Mouse (Mus musculus) ES-Bruce4 (cell line): ENCODE measurements at regions not wholly inside any gene's neighbourhood (a gene's known extent, or its start where the extent isn't known, plus 50 kb on each side); places are given as distances from the start of the nearest gene placed in this dataset.

Experiments
- H3K27ac ChIP-seq: 2 replicates; pipeline ENCODE4 v1.5.1; 2012; ENCODE audit warnings: low read length, inconsistent platforms; ENCODE audit not compliant: insufficient read depth
- H3K27me3 ChIP-seq: 2 replicates; pipeline ENCODE4 v1.6.1; 2012; ENCODE audit warnings: mild to moderate bottlenecking, low read length, inconsistent platforms; ENCODE audit not compliant: control insufficient read depth, poor library complexity, insufficient read depth, severe bottlenecking
- H3K36me3 ChIP-seq: 2 replicates; pipeline ENCODE4 v1.6.1; 2012; ENCODE audit warnings: inconsistent platforms, mild to moderate bottlenecking, low read length, moderate library complexity; ENCODE audit not compliant: control insufficient read depth, poor library complexity, insufficient read depth, severe bottlenecking
- H3K4me1 ChIP-seq: one replicate; pipeline ENCODE4 v1.8.1; 2011; ENCODE audit warnings: low read length; ENCODE audit not compliant: control insufficient read depth, insufficient read depth
- H3K4me3 ChIP-seq: 2 replicates; pipeline ENCODE4 v1.5.1; 2011; ENCODE audit warnings: low read depth, mild to moderate bottlenecking, low read length
- H3K9ac ChIP-seq: 2 replicates; pipeline ENCODE4 v1.6.1; 2012; ENCODE audit warnings: low read depth, mild to moderate bottlenecking, inconsistent platforms; ENCODE audit not compliant: poor library complexity, severe bottlenecking
- H3K9me3 ChIP-seq: replicated peaks from 2 replicates; pipeline ENCODE4 v1.6.1; 2012; ENCODE audit warnings: mild to moderate bottlenecking, low read length, inconsistent platforms; ENCODE audit not compliant: control insufficient read depth, poor library complexity, insufficient read depth, severe bottlenecking
- CTCF ChIP-seq: IDR thresholded peaks from one replicate; pipeline ENCODE4 v1.8.1; 2011; ENCODE audit warnings: low read depth, low read length
- EP300 ChIP-seq: IDR thresholded peaks from 2 replicates; pipeline ENCODE4 v1.6.1; 2011; ENCODE audit warnings: low read depth, low read length; ENCODE audit not compliant: insufficient read depth
- POLR2A ChIP-seq: IDR thresholded peaks from one replicate; pipeline ENCODE4 v1.8.1; 2011; ENCODE audit warnings: low read length; ENCODE audit not compliant: insufficient read depth

DNA sequence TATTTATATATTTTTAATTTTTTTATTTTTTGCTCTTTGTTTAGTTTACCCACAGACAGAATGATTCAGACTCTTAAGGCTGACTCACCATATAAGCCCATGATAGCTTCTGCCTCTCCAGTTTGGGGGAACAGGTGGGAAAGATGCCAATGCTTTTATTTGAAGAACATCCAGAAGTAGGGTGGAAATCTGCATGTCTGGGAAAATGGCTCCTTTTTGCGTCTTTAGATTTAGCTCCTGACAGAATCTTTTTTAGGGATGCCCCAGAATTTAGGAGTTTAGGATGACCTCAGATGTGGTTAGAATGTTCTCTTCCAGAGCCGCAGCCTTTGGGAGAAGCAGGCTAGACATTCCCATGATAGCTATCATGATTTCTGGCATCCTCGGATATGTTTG is 167.9 kb upstream of the Tgfbr2 start:
- no peaks in the 10 kb centered on the region for H3K4me1 ChIP-seq
- H3K27me3 ChIP-seq = no peaks in the 10 kb centered on the region
- no peak for TF ChIP-seq POLR2A

DNA sequence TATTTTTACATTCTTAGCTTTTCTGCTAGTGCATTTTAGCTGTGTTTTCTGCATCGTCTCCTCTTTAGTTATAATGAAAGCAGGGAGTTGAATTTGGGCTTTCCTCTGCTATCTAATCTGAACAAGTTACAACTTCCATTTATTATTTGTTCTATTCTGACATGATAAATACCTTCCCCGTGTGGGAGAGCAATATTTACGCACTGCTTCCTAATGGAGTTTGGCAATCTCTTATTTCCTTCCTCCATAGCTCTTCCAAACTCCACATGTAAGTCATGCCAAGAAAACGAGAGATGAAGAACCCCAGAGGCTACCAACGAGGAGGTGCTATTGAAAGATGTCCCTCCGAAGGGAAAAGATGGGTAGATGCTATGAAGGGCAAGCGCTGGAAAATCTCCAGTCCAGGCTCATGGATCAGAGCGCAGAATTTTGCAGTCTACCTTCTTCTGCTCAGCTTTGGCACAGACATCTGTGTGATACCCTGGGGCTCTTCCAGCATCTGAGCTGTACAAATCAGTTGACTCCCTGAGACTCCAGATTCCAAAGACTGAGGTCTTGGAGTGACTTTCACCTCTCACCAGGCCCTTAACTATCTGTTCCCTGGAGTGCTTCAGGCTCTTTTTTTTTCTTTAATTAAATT is 167.4 kb upstream of the Tgfbr2 start:
- H3K4me3 ChIP-seq = no peak overlapping the region
- no peaks in the 10 kb centered on the region for H3K4me1 ChIP-seq
- H3K36me3 ChIP-seq = no peaks in the 10 kb centered on the region
- H3K9me3 ChIP-seq = no peaks in the 10 kb centered on the region
- no peak overlapping the region for H3K27ac ChIP-seq
- H3K27me3 ChIP-seq = no peaks in the 10 kb centered on the region
- TF ChIP-seq EP300 (no peak), CTCF (no peak), POLR2A (no peak)
- no peak overlapping the region for H3K9ac ChIP-seq

More for the DNA sequence above, 167.9 kb upstream of the Tgfbr2 start:
- no peaks in the 10 kb centered on the region for H3K9me3 ChIP-seq
- H3K27ac ChIP-seq = no peak overlapping the region
- H3K9ac ChIP-seq = no peak overlapping the region
- no peak overlapping the region for H3K4me3 ChIP-seq
- no peaks in the 10 kb centered on the region for H3K36me3 ChIP-seq

DNA sequence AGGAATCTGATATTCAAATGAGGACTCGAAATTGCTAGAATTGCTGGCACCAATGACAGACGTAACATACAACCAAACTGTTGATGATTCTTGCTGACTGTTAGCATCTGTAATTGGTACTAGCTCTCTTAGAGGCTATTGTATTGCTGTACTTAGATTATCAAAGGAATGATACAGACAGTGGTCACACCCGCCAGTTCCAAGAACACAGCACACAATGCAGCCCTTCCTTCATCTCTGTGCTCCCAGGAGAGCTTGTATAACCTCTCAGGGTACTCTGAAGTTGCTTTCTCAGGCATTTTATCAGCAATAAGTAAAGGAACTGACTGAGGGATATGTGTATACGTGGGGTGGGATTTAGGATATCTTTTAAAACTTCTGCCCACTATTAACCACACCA is 166.8 kb upstream of the Tgfbr2 start:
- Histone ChIP-seq H3K27me3 (no peaks in the 10 kb centered on the region), H3K9me3 (no peaks in the 10 kb centered on the region), H3K9ac (no peak overlapping the region), H3K4me1 (no peaks in the 10 kb centered on the region), H3K36me3 (no peaks in the 10 kb centered on the region), H3K4me3 (no peak overlapping the region), H3K27ac (no peak overlapping the region)
- no peak for TF ChIP-seq CTCF
- no peak for TF ChIP-seq POLR2A
- no peak for TF ChIP-seq EP300

DNA sequence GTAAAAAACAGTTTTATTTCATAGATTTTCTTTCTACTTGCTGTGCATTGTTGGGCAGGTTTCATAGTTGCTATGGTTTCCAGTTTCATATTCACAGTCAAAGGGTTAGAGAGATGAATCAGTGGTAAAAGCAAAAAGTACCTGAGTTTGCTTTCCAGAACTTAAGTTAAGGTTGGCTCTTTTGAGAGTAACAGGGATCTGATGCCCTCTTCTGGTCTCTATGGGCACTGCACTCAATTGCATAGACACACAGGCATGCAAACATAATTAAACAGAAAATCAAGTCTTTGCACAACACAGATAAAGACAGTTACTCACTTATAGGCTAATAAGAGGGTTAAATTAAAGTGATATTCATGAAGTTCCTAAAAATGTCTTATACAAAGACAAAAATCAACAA is 165.8 kb upstream of the Tgfbr2 start:
- no peak overlapping the region for H3K4me3 ChIP-seq
- no peak overlapping the region for H3K27ac ChIP-seq
- no peaks in the 10 kb centered on the region for H3K36me3 ChIP-seq
- H3K4me1 ChIP-seq = no peaks in the 10 kb centered on the region
- no peak overlapping the region for H3K9ac ChIP-seq
- H3K9me3 ChIP-seq = no peaks in the 10 kb centered on the region
- no peaks in the 10 kb centered on the region for H3K27me3 ChIP-seq
- no peak for TF ChIP-seq EP300
- no peak for TF ChIP-seq POLR2A
- TF ChIP-seq CTCF = no peak

DNA sequence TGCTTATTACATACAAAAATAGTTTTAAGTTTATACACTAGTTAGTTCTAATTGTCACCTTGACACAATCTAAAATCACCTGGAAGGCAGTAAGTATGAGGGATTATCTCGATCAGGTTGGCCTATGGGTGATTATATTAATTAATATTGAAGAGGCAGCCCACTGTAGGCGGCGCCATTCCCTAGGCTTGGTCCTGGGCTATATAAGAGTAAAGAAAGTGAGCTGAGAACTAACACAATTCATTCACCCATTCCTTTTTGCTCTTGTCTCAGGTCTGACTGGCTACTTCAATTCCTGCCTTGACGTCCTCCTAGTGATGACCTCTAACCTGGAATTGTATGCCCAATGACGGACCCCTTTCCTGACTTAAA is 163.6 kb upstream of the Tgfbr2 start:
- Histone ChIP-seq H3K9me3 (no peaks in the 10 kb centered on the region), H3K27me3 (no peaks in the 10 kb centered on the region), H3K36me3 (no peaks in the 10 kb centered on the region), H3K4me3 (no peak overlapping the region), H3K27ac (no peak overlapping the region), H3K4me1 (no peaks in the 10 kb centered on the region), H3K9ac (no peak overlapping the region)
- TF ChIP-seq POLR2A (no peak), EP300 (no peak)

DNA sequence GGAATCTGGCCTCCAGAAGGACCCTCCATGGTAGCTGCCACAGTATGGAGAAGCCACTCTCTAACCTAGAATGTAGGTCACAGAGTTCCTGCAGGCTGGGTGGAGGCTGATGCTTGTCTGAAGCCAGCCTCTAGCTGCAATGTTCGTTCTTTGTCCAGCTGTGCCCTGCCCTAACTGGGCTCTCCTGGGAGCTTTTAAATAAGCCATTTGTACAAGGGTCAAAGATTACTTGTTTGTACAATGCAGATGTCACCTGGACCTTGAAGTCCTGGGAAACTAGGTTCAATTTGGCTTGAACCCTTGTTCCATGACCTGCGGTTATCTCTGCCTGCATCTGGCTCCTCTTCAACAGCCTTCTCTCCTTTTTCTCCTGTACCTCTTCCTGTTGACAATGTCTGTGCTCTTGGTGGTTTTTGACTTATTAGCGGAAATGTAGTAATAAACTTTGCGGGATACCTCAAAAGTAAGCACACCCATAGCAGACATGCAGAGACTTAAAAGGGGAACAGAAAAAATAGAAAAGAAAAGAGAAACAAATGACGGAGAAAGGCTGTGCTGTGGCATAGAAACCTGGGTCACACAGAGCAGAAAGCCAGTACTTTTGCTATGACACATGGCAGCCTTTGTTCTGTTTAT is 163.1 kb upstream of the Tgfbr2 start:
- no peak overlapping the region for H3K4me3 ChIP-seq
- H3K27me3 ChIP-seq = no peaks in the 10 kb centered on the region
- no peak overlapping the region for H3K27ac ChIP-seq

More for the DNA sequence above, 163.1 kb upstream of the Tgfbr2 start:
- H3K9ac ChIP-seq = no peak overlapping the region
- no peaks in the 10 kb centered on the region for H3K36me3 ChIP-seq
- no peaks in the 10 kb centered on the region for H3K4me1 ChIP-seq
- TF ChIP-seq EP300 (no peak), POLR2A (no peak), CTCF (no peak)
- H3K9me3 ChIP-seq = no peaks in the 10 kb centered on the region
